Mouse (Mus musculus) heart, postnatal 36 days (tissue): ENCODE data around the gene Hils1. TPM values are rescaled to one million over a fixed set of nuclear protein-coding genes. Genes with fewer than 3 reads are reported as not detected.
A peak's percentile ranks its signal among the peaks of the same experiment; 100 is the strongest.

ENCODE experiments used
- DNase-seq, 2 experiments: peaks; one replicate each; pipeline ENCODE4 v3.0.0; 2021 to 2022
- intact Hi-C: fragments of 180-260 bp; cut with DNase I; formaldehyde crosslinking; loops from one replicate; pipeline ENCODE4 v1.15.1; 2025
- total RNA-seq, 2 experiments: library from RNA; stranded (reverse); gene quantifications; 2 replicates each; pipeline ENCODE4 v1.2.3; 2021

Hils1 gene
- not detected for total RNA-seq

DNA sequence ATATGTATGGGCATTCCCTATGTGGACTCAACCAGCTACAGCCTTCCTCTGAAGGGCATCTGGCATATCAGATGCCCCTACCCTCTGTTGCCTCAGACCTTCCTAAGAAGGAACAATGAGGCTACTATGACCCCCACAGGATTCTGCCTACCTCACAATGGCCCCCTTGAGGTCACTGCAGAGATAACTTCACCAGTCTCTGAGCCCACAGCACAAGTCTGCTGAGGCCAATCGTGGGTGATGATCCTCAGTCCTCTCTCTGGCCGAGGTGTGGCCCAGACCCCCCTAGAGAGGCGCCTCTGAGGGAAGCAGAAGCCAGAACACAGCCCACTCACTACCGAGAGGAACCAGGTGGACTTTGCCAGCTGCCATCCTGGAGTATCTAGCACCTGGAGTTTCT lies at the start of gene Hils1:
TSS of gene Hils1 (plus strand) at position 175 of the 400 bp plus-strand sequence.
- DNase-seq, result no peak

DNA sequence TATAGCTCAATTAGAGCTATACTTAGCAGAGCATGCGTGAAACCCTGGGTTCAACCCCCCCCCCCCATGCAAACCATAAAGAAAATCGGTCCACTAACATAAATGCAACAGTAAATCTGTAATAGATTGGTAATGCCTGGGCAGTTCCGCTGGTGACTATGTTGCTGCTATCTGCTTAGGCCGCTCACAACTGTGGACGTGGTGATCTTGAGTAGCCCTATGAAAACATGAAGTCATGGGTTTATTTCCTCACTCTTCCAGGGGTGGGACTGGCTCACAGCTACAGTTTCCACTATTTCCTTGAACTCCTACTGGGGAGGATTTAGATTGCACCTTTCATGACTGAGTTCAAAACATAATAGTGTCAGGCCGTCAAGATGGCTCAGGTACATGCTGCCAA lies 49.7 kb upstream of the Hils1 start:
- no peak for DNase-seq
- intact Hi-C loops, result no loop called here

More for the DNA sequence above, at the start of gene Hils1:
- intact Hi-C loops, result no loop called here

DNA sequence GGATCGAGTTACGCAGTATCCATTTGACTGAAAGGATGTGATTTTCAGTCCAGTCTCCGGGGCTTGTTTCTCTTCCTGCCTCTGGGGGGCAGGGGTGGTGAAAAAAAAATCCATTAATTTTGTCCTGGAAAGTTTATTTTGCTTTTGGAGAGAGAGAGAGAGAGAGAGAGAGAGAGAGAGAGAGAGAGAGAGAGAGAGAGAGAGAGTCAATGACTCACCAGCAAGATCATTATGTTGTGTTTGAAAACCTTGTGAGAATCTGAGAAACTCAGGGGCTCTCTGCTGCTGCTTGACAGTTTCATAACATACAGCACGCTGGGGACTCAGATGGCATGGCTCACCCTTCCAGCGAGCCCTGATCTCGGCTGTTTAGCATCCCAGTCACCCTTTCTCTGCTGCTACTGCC lies 46.4 kb upstream of the Hils1 start:
- no peak for DNase-seq
- intact Hi-C loops, result no loop called here

DNA sequence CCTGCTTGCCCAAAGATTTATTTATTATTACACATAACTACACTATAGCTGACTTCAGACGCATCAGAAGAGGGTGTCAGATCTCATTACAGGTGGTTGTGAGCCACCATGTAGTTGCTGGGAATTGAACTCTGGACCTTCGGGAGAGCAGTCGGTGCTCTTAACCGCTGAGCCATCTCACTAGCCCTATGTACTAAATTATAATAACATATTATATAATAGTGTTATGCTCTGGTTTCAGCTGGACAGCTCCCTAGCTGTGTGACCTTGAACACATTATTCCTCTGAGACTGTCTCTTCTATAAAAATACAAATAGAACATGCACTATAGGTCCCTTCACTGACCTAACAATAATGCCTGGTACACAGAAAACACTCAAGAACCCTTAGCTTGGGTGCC lies 42.4 kb upstream of the Hils1 start:
- intact Hi-C loops, result no loop called here

DNA sequence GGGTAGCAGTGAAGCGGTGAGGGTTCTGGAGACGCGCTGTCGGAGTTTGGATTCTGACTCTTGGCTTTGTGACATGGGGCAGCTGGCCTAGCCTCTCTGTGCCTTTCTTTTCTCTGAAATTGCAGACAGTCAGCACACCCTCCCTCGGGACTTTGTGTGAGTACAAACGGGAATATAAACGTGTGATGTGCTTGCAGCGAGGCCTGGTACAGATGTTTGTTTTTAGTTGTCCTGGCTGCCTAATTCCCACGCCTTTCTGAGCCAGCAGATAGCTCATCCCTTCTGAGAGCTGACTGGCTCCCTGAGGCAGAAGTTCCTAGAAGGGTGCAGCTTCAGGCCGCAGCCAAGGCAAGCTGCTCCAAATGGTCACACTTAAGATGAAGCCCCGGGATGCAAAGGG lies 41.0 kb upstream of the Hils1 start:
- no peak for DNase-seq
- intact Hi-C loops, result no loop called here

More for the DNA sequence above, 42.4 kb upstream of the Hils1 start:
- no peak for DNase-seq

DNA sequence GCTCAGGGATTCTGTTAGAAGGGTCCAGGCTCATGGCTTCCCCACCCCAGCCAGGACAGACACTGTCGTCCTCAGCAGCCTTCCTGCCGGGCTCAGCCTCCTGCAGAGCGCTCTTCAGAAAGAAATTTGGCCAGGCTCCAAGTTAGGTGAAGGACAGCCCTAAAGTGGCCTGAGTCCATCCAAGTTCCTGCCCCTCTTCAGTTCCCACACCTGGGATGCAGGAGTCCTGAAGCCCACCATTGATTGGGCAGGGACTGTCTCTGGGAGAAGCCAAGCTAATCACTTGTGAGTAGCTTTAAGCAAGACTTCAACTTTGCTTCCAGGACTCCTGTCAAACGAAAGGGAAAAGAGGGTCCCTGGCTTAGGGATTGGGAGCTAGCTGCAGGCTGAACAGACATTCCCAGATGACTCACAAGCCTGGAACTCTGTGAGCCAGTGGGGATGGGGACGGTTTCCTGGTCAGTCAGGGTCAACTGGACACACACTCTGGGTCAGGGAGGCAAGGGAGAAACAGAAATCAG lies 39.6 kb upstream of the Hils1 start:
- no peak for DNase-seq
- intact Hi-C loops, result no loop called here

DNA sequence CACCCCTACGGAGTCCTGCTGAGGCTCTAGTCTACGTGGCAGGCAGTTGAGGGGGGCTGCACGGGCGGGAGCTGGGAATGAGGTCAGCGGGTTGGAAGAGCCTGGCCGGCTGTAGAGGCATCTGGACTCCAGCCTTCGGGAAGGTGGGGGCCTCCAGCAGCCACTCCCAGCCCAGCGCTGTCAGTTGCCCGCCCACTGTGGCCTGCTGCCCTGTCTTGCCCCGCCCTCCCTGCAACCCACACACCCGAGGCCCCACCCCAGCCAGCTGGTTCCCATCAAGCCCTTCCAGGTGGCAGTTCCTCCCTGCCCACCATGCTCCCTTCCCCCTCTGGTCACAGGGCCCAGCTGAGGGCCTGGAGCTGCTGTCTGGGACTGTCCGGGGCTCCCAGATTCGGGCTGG lies 38.6 kb upstream of the Hils1 start:
- intact Hi-C loops, result no loop called here
- peak; percentile 84 to 86 for DNase-seq

DNA sequence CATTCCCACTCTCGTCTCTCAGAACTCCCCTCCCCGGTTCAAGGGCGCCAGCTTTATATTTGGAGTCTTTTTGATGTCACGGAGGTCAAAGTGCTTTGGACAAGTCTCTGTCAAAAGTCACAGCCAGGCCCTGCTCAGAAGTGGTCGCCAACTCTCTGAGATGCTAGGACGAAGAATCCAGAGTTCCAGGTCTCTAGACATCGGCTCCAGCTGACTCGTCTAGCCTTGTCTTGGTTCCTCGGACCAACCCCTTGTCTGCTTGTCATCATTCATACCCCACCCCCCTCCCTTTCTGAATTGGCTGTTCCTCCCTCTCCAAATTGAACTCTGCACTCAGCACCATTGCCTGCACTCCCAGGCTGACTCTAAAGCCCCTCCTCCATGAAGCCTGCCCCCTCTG lies 37.8 kb upstream of the Hils1 start:
- intact Hi-C loops, result no loop called here
- DNase-seq, result no peak

DNA sequence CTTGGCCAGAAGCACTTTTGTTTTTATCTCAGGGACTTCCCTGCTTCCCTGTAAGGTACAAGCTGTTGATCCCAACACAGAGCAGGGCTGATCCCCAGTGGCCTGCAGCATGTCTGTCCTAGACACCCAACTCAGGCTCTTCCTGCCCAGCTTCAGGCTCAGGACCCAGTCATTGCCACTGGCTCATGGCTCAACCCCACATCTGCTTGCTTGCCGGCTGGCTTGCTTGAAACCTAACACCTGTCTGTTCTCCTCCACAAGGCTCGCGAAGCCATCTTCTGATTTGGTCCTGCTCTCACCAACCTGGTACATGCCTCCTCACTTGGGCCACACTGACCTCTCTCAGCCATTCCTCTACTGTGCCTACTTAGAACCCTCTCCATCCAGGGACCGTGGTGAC lies 37.2 kb upstream of the Hils1 start:
- DNase-seq, result no peak
- intact Hi-C loops, result no loop called here

DNA sequence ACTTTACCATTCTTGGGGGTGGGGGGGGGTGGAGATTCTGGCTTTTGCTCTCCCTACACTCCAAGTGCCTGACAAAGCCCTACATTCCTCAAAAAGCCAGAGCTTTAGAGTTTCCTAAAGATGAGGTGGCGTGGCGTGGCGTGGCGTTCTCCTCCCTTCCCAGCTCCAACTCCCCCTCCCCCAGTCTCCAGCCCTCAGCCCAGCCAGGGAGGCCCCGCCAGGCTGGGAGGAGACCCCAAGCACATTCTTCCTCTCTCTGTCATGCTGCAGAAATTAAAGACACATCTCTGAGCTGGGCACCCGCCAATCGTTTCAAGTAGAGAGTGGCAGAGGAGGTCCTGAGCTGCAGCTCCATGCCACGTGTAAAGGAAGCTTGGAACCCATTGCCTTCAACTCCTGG lies 33.8 kb upstream of the Hils1 start:
- intact Hi-C loops, result no loop called here
- no peak for DNase-seq

DNA sequence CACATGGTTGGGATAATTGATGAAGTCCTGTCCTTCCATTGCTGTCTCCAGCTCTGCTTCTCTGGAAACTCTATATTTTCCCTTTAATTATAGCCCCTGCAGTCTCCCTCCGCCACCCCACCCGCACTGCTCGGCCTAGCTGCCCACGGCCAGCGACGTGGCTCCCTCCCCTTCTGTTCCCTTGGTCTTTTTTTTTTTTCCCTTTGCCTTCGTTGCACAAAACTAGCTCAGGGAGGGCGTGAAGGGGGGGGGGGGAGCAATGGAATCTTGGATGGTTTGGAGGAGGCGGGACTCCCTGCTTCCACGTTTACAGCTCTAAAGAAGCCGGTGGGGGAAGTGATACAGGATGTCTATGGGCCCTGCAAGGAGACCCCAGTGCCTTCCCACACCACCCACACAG lies 32.9 kb upstream of the Hils1 start:
- intact Hi-C loops, result no loop called here
- no peak for DNase-seq

DNA sequence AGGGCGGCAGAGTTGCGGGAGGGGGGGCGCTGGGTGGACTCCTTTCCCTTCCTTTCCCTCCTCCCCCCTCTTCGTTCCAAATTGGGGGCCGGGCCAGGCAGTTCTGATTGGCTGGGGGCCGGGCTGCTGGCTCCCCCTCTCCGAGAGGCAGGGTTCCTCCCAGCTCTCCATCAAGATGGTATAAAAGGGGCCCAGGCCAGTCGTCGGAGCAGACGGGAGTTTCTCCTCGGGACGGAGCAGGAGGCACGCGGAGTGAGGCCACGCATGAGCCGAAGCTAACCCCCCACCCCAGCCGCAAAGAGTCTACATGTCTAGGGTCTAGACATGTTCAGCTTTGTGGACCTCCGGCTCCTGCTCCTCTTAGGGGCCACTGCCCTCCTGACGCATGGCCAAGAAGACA lies 31.3 kb upstream of the Hils1 start, which contains the start of gene Col1a1:
TSS of gene Col1a1 (plus strand) at position 180 of the 400 bp plus-strand sequence.
- intact Hi-C loops, result loop anchor here (1.0 to 2.0 kb wide), 2 partner anchors 70 to 205 kb away; no protein-coding TSS in a partner anchor

DNA sequence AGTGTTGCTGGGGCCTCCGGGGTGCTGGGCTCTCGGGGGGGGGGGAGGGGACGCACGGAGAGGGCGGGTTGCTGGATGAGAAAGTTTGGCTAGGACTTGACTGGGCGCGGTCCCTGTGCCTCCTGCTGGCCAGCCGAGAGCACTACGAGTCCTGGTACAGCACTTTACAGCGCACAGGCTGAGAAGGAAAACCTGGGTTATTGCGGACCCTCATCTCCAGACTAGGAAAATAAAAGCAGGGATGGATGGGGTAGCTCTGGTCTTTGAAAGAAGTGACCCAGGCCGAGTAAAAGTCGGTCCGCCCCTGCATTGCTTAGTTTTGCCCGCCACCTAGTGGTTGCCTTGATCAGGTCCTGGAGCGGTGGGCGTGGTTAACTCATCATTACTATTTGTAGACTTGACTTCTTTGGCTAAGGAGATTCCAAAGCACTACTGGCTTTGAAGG lies 30.5 kb upstream of the Hils1 start:
- intact Hi-C loops, result loop anchor here (1.0 to 2.0 kb wide), 4 partner anchors 71 to 206 kb away; no protein-coding TSS in a partner anchor
- peak; percentile 93 to 94 for DNase-seq

More for the DNA sequence above, 31.3 kb upstream of the Hils1 start, which contains the start of gene Col1a1:
- peak; percentile 75 to 76 for DNase-seq

DNA sequence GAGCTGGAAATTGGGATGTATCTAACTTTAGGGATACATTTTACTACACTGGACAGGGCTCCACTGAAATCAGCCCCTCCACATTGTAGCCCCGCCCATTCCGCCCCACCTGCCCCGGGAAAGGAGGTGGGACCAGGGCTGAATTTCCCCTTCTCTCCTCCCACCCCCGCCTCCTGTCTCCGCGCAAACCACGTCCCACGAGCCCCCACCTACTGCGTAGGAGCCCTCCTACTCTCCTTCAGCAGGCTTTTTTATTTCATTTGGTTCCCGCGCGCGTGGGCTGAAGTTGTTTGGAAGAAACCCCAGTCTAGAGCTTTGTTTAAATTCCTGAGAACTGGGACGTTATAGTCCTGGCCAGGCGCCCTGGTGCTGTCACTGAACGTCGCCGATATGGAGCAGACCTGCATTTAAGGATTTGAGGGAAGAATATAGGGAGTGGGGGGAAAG lies 30.0 kb upstream of the Hils1 start:
- no peak for DNase-seq
- intact Hi-C loops, result loop anchor here (1.0 to 2.0 kb wide), 3 partner anchors 105 to 207 kb away; no protein-coding TSS in a partner anchor

DNA sequence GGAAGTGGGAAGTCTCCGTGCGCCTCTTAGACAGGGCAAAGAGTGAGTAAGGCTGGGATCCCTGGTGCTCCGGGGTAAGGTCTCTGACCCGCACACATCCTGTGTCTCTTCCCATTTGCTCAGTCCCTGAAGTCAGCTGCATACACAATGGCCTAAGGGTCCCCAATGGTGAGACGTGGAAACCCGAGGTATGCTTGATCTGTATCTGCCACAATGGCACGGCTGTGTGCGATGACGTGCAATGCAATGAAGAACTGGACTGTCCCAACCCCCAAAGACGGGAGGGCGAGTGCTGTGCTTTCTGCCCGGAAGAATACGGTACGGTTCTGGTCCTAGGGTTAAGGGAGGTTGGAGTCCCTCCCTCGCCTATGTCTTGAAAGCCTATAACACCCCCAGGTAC lies 29.6 kb upstream of the Hils1 start:
- no peak for DNase-seq
- intact Hi-C loops, result loop anchor here (1.0 to 2.0 kb wide), 4 partner anchors 63 to 207 kb away; no protein-coding TSS in a partner anchor

DNA sequence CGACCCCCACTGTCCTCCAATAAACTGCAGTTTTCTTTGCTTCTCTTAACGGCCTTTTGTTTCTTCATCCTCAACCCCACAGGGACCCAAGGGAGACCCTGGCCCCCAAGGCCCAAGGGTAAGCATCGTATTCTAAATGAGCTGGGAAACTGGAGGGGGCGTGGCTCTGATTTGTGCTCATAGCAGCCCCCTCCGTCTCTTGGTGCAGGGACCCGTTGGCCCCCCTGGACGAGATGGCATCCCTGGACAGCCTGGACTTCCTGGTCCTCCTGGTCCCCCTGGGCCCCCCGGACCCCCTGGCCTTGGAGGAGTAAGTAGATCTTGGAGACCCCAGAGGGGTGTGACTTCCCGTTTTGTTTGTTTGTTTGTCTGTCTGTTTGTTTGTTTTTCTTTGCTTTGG lies 29.1 kb upstream of the Hils1 start:
- intact Hi-C loops, result loop anchor here (2.0 kb wide), 1 partner anchor 63 kb away; no protein-coding TSS in a partner anchor
- DNase-seq, result no peak

DNA sequence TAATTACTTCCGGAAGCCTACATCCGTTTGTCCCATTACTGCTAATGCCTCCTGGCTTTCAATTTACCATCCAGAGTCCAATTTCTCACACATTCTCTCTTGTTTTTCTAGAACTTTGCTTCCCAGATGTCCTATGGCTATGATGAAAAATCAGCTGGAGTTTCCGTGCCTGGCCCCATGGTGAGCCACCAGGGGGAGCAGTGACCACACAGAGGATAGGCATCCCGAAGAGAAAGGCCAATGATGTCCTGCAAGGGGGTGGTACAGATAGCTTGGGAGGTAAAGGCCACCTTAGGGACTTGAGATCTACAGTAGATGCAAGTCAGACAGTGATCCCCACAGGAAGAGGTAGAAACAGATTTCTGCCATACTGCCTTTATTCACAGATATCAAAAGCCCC lies 28.1 kb upstream of the Hils1 start:
- DNase-seq, result peak; percentile 78 to 86
- intact Hi-C loops, result loop anchor here (1.0 to 2.0 kb wide), 2 partner anchors 31 to 62 kb away; no protein-coding TSS in a partner anchor

DNA sequence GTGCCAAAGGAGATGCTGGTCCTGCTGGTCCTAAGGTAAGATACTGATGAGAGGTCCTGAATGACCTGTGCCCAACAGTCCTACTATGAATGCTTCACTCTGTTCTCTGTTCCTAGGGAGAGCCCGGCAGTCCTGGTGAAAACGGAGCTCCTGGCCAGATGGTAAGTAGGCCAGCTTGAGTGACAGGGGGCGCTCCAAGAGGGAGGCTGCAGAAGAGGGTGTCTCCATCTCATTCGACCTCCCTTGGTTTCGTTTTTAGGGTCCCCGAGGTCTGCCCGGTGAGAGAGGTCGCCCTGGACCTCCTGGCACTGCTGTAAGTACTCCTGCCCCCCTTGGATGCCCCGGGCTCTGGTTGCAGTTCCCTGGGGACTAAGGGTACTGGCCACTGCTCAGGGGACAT lies 26.3 kb upstream of the Hils1 start:
- DNase-seq, result no peak
- intact Hi-C loops, result no loop called here

DNA sequence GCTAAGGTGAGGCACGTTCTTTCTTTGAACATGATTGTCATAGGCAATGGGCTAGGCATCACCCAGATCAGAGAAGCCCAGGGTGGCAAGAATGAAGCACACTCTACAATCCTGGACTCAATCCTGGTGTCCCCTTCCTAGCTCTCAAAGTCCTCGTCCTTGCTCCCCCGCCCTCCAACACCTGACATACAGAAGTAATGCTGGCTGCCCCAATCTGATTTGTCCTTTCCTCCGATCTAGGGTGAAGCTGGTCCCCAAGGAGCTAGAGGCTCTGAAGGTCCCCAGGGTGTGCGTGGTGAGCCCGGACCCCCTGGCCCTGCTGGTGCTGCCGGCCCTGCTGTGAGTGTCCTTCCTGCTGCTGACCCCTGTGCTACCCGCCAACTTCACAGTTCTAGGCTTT lies 25.6 kb upstream of the Hils1 start:
- DNase-seq, result no peak

DNA sequence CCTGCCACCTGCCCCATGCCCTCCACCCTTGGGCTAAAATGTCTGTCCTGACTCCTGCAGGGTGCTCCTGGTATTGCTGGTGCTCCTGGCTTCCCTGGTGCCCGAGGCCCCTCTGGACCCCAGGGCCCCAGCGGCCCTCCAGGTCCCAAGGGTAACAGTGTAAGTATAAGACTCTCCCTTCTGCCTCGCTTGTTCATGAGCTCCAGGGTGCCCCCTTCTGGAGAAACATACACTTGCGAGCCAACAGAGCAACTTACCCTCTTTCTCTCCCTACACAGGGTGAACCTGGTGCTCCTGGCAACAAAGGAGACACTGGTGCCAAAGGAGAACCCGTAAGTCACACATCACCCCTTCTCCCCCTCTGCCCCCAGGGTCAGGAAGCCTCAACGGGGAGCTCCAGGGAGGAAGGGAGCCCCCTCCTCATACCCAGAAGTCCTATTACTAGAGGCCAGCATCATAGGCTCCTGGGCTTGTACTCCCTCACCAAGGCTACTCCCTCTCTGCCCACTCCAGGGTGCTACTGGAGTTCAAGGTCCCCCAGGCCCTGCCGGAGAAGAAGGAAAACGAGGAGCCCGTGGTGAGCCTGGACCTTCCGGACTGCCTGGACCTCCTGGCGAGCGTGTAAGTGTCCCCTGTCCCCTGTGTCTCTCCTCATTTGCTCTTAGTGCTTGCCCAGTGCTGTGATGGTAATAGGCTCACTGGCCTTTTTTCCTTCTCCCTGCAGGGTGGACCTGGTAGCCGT lies 24.9 kb upstream of the Hils1 start:
- intact Hi-C loops, result no loop called here

More for the DNA sequence above, 25.6 kb upstream of the Hils1 start:
- intact Hi-C loops, result no loop called here

DNA sequence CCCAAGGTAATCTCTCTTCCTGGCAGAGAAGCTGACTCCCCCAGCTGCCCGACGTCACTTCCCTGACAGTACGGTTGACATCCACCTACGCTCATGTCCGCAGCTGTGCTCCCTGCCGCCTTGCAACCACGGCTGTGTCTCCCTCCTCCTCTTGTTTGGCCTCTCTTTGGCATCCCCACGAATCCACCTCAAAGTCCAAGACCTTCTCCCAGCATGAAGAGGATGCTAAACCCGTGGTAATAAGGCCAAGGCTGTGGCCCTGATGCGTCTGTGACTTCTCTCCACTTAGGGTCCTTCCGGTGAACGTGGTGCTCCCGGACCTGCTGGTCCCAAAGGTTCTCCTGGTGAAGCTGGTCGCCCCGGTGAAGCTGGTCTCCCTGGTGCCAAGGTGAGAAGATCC lies 24.3 kb upstream of the Hils1 start:
- intact Hi-C loops, result no loop called here
- DNase-seq, result no peak

More for the DNA sequence above, 24.9 kb upstream of the Hils1 start:
- peak; percentile 55 to 61 for DNase-seq

DNA sequence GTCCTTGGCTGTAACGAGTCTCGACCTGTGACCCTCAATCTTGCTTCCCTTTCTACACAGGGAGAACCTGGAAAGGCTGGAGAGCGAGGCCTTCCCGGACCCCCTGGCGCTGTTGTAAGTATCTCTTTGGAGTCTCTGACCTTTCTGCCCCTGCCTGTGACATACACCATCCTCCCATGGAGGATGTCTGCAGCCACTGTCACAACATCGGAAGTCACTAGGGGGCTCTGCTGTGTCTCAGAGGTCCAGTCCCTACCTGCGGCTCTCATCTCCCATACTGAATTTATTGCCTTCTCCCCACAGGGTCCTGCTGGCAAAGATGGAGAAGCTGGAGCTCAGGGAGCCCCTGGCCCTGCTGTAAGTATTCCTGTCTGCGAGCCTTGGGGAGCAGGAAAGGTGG lies 23.1 kb upstream of the Hils1 start:
- DNase-seq, result no peak
- intact Hi-C loops, result no loop called here
